Mouse (Mus musculus) limb, embryonic 10.5 days (tissue): ENCODE results near the gene Galnt7. TPM values are rescaled to one million over a fixed set of nuclear protein-coding genes. Genes with fewer than 3 reads are reported as not detected.

ENCODE experiments used
- DNase-seq: peaks from one replicate; pipeline ENCODE4 v3.0.0-alpha.2; 2017; ENCODE audit warnings: low spot score
- H3K27ac ChIP-seq: fragments of 300-500 bp; sonication (generic); 2 replicates; pipeline ENCODE4 v1.5.1; 2016; ENCODE audit warnings: mild to moderate bottlenecking
- H3K27me3 ChIP-seq: fragments of 300-500 bp; sonication (generic); 2 replicates; pipeline ENCODE4 v1.6.1; 2016; ENCODE audit warnings: low read depth, mild to moderate bottlenecking; ENCODE audit not compliant: poor library complexity, severe bottlenecking
- H3K36me3 ChIP-seq: fragments of 300-500 bp; sonication (generic); 2 replicates; pipeline ENCODE4 v1.6.1; 2016; ENCODE audit warnings: mild to moderate bottlenecking, moderate library complexity
- H3K4me1 ChIP-seq: fragments of 300-500 bp; sonication (generic); 2 replicates; pipeline ENCODE4 v1.6.1; 2016
- H3K4me3 ChIP-seq: fragments of 300-500 bp; sonication (generic); 2 replicates; pipeline ENCODE4 v1.5.1; 2016; ENCODE audit warnings: mild to moderate bottlenecking, moderate library complexity
- H3K9me3 ChIP-seq: fragments of 300-500 bp; sonication (generic); replicated peaks from 2 replicates; pipeline ENCODE4 v1.6.1; 2016; ENCODE audit warnings: mild to moderate bottlenecking
- WGBS: fragments of 180-500 bp; shearing (Covaris S2); methylation state at CpG from one replicate; pipeline ENCODE4 v1.1.7; 2016; 5-methylcytosine and 5-hydroxymethylcytosine counted together
- polyA plus RNA-seq: library from polyadenylated mRNA; unstranded; fragments of >200 nt; fragmentation: Nextera tagmentation; extraction: Ambion mirVana; gene quantifications from 2 replicates; pipeline ENCODE4 v1.2.1, GENCODE M21; 2016

Galnt7 gene
- 26.4 and 29.3 TPM in 2 replicates for polyA plus RNA-seq

- peak; percentile 86 for DNase-seq
- peak within 1 kb of the TSS; percentile 95 for H3K4me3 ChIP-seq
- 0% methylated on average over 39 of the region's 74 CpGs for WGBS
Measured at GRCm38 (mm10) chr8:57652456-57653055, at the start of gene Galnt7. Gene Galnt7, minus strand, starts transcription at chr8:57653032.

GRCm38 (mm10) chr8:57688633-57689032 lies 35.8 kb upstream of the Galnt7 start:
- no peak for DNase-seq
- H3K9me3 ChIP-seq, result no peaks in the 10 kb centered on the region
- H3K27me3 ChIP-seq, result no peaks in the 10 kb centered on the region
- whole genome bisulfite sequencing, result 25% methylated on average over 7 of the region's 7 CpGs
- no peak overlapping the region for H3K4me3 ChIP-seq
- no peak overlapping the region for H3K27ac ChIP-seq
- H3K4me1 ChIP-seq, result peaks cover 10% of the 10 kb centered on the region; the same call in 1 of the 2 replicates
- no peaks in the 10 kb centered on the region for H3K36me3 ChIP-seq

More at GRCm38 (mm10) chr8:57652456-57653055, at the start of gene Galnt7:
- H3K27ac ChIP-seq, result peak within 1 kb of the TSS; percentile 98
- no peaks in the 10 kb centered on the region for H3K9me3 ChIP-seq
- no peaks in the 10 kb centered on the region for H3K27me3 ChIP-seq
- peaks cover 27% of the 10 kb centered on the region for H3K4me1 ChIP-seq
- no peaks in the 10 kb centered on the region for H3K36me3 ChIP-seq

DNA sequence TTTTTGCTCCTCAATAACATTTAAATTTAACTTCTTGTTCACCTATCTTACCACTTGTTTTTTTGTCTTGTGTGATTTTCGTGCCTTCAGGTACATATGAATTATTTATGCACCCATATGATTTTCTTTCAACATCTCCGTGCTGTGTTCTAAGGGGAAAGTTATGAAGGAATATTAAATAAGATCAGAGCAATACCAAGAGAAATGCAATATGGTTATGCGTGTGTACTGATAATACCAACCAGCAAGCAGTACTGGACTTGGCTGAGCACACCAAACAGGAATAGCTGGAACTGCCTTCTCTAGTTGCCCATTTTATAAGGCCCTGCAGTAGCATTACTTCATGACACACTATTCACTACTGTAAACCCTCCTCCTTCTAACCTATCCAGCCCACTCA lies 33.0 kb upstream of the Galnt7 start:
- Histone ChIP-seq H3K4me3 (no peak overlapping the region), H3K36me3 (no peaks in the 10 kb centered on the region), H3K4me1 (peaks cover 10% of the 10 kb centered on the region; the same call in 1 of the 2 replicates)

DNA sequence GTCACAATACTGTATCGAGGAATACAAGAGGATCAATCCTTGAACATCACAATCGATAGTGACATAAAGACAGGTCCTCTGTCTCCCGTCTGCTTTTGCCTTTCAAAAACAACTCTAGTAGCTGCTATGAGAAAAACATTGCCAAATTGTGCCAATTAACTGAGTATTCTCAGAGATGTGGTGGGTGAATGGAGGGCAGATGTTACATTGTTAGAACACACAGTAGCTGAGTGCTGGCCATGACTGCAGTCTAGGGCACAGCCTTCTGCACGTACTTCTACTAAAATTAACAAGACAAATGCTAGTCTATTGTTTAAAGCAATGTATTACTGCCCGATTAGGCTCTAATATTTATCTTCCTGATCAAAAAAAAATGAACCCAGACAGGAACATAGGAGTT lies 27.2 kb upstream of the Galnt7 start:
- Histone ChIP-seq H3K4me3 (no peak overlapping the region), H3K36me3 (no peaks in the 10 kb centered on the region), H3K27me3 (no peaks in the 10 kb centered on the region), H3K27ac (no peak overlapping the region), H3K4me1 (no peaks in the 10 kb centered on the region), H3K9me3 (no peaks in the 10 kb centered on the region)
- WGBS, result 92% methylated on average over 5 of the region's 5 CpGs
- no peak for DNase-seq

More for the DNA sequence above, 33.0 kb upstream of the Galnt7 start:
- whole genome bisulfite sequencing, result 90% methylated on average over 3 of the region's 3 CpGs
- no peaks in the 10 kb centered on the region for H3K27me3 ChIP-seq
- H3K27ac ChIP-seq, result no peak overlapping the region
- no peaks in the 10 kb centered on the region for H3K9me3 ChIP-seq
- DNase-seq, result no peak

DNA sequence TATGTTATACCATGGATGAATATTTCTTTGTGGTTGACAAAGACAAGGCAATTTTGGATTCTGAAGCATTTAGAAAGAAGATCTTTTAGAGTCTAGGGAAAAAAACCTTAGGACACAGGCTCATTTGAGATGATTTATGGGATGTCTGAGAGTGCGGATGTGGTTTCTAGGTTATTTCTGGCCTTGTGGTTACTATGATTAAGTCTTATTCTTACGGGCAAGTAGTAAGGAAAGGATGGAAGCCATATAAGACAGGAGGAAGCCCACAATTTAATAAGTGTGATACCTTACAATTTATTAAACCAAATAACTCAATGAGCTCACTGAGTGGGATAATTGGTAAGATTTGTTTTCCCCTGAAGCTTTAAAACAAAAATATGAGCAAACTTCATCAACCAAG lies 11.3 kb upstream of the Galnt7 start:
- no peak overlapping the region for H3K4me3 ChIP-seq
- H3K27me3 ChIP-seq, result no peaks in the 10 kb centered on the region
- H3K27ac ChIP-seq, result no peak overlapping the region
- H3K36me3 ChIP-seq, result no peaks in the 10 kb centered on the region
- H3K9me3 ChIP-seq, result no peaks in the 10 kb centered on the region
- no peaks in the 10 kb centered on the region for H3K4me1 ChIP-seq
- no peak for DNase-seq
- 78% methylated on average over 2 of the region's 2 CpGs for WGBS

GRCm38 (mm10) chr8:57660019-57660418 lies 7.2 kb upstream of the Galnt7 start:
- Histone ChIP-seq H3K4me3 (no peak overlapping the region), H3K27ac (no peak overlapping the region), H3K27me3 (no peaks in the 10 kb centered on the region), H3K9me3 (no peaks in the 10 kb centered on the region), H3K36me3 (no peaks in the 10 kb centered on the region), H3K4me1 (no peaks in the 10 kb centered on the region)
- WGBS, result 97% methylated on average over 2 of the region's 2 CpGs
- no peak for DNase-seq

DNA sequence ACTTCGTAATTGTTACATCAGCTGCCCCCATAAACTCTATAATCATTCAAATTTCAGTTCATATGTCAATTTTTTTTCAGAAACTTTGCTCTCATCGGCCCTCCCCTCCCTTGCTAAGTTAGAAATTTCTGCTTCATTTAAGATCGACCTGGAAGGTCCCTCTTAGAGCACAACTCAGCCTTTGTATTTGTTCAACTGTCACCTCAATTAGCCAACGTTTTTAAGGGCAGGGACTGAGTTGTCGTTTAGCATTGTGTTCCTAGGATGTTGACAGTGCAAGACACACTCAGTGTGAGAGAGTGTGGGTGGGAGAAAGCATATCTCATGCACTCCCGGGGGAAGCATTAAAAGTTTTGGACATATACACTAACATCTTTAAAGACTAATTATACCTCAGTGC lies 3.6 kb upstream of the Galnt7 start:
- no peak overlapping the region for H3K4me3 ChIP-seq
- peaks cover 11% of the 10 kb centered on the region for H3K4me1 ChIP-seq
- DNase-seq, result no peak
- no peaks in the 10 kb centered on the region for H3K36me3 ChIP-seq
- H3K27ac ChIP-seq, result no peak overlapping the region
- 81% methylated on average over 6 of the region's 6 CpGs for WGBS
- H3K9me3 ChIP-seq, result no peaks in the 10 kb centered on the region
- no peaks in the 10 kb centered on the region for H3K27me3 ChIP-seq

DNA sequence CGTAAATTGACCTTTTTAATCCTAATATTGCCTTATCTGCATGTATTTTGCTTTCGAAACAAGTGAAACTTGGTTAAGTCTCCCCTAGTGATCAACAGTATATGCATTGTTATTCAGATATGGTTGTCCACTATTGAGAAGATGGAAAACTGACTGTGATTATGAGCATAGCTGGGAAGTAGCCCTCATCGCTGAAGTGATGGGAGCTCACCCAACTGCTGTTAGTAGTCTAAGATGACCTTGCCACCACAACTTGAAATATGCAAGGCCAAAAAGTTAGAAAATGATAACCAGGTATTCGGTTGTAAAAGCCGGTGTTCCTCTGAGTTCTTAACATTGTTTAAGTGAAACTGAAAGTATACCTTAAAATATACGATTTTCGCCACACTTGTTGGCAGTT lies 1.3 kb upstream of the Galnt7 start:
- Histone ChIP-seq H3K27me3 (no peaks in the 10 kb centered on the region), H3K27ac (no peak overlapping the region), H3K9me3 (no peaks in the 10 kb centered on the region), H3K36me3 (no peaks in the 10 kb centered on the region), H3K4me1 (peaks cover 24% of the 10 kb centered on the region), H3K4me3 (peak overlapping the region; percentile 95; the same call in 1 of the 2 replicates)
- no peak for DNase-seq
- 86% methylated on average over 7 of the region's 7 CpGs for WGBS

GRCm38 (mm10) chr8:57653768-57654125 lies 915 bp upstream of the Galnt7 start:
- Histone ChIP-seq H3K4me3 (peak overlapping the region; percentile 95), H3K36me3 (no peaks in the 10 kb centered on the region), H3K9me3 (no peaks in the 10 kb centered on the region), H3K27ac (no peak overlapping the region), H3K4me1 (peaks cover 26% of the 10 kb centered on the region), H3K27me3 (no peaks in the 10 kb centered on the region)
- WGBS, result 26% methylated on average over 7 of the region's 7 CpGs
- no peak for DNase-seq

GRCm38 (mm10) chr8:57653056-57653767 lies 380 bp upstream of the Galnt7 start:
- 2% methylated on average over 26 of the region's 38 CpGs for WGBS
- no peaks in the 10 kb centered on the region for H3K9me3 ChIP-seq
- H3K4me3 ChIP-seq, result peak overlapping the region; percentile 95
- DNase-seq, result peak; percentile 85
- no peaks in the 10 kb centered on the region for H3K36me3 ChIP-seq
- H3K4me1 ChIP-seq, result peaks cover 26% of the 10 kb centered on the region
- H3K27me3 ChIP-seq, result no peaks in the 10 kb centered on the region
- peak overlapping the region; percentile 98 for H3K27ac ChIP-seq

GRCm38 (mm10) chr8:57651689-57652455 lies 960 bp downstream of the Galnt7 start:
- Histone ChIP-seq H3K27me3 (no peaks in the 10 kb centered on the region), H3K27ac (peak overlapping the region; percentile 98), H3K4me1 (peaks cover 33% of the 10 kb centered on the region), H3K36me3 (no peaks in the 10 kb centered on the region), H3K4me3 (peak overlapping the region; percentile 95), H3K9me3 (no peaks in the 10 kb centered on the region)
- DNase-seq, result peak; percentile 79
- WGBS, result under 1% methylated on average over 80 of the region's 91 CpGs

DNA sequence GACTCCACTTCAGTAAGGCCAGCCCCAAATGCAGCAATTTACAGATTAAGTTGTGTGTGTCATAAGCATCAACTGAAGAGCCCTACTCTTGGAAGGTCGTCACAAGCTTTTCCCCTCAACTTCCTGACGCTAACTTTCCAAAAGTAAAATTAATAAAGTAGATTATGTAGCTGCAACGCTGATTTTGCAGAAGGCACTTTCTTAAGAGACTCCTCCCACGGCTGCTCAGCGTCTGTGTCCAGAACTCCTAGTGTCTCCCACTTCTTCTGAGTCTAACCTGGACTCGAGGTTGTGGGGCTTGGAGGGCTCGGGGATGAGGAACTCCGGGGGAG lies 1.5 kb downstream of the Galnt7 start:
- H3K36me3 ChIP-seq, result no peaks in the 10 kb centered on the region
- H3K9me3 ChIP-seq, result no peaks in the 10 kb centered on the region
- 1% methylated on average over 8 of the region's 8 CpGs for WGBS
- peak overlapping the region; percentile 98 for H3K27ac ChIP-seq
- no peaks in the 10 kb centered on the region for H3K27me3 ChIP-seq
- DNase-seq, result no peak
- H3K4me1 ChIP-seq, result peaks cover 33% of the 10 kb centered on the region
- peak overlapping the region; percentile 95 for H3K4me3 ChIP-seq

DNA sequence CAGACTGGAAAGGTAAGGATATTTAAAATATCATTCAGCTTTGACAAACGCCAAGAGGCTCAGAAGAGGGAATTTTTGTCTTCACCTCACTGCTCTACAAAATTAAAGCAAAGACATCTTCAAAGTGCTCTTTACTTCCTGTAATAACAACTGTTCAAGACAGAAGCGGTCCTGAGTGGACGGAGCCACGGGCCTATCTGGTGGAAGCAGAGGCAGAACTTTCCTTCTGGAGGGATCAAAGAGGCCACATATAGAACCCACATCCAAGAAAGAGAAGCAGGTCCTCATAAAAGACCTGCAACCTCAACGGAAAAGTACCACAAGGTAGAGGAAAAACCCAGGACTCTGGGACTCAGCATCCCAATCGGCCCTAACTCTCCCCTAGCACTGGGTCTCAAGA lies 2.6 kb downstream of the Galnt7 start:
- no peak for DNase-seq
- Histone ChIP-seq H3K9me3 (no peaks in the 10 kb centered on the region), H3K4me1 (peaks cover 33% of the 10 kb centered on the region), H3K27ac (no peak overlapping the region), H3K36me3 (no peaks in the 10 kb centered on the region), H3K4me3 (no peak overlapping the region), H3K27me3 (no peaks in the 10 kb centered on the region)
- 75% methylated on average over 6 of the region's 6 CpGs for WGBS
